Mouse (Mus musculus): ENCODE results near the gene Abr. TPM values are rescaled to one million over a fixed set of nuclear protein-coding genes. Genes with fewer than 3 reads are reported as not detected.

Gene Abr
- total and polyA plus RNA-seq, 3 experiments: 3.8 to 8.8 TPM; not detected in 1

GRCm38 (mm10) chr11:76497066-76497768 is 124.9 kb downstream of the Abr start:
- H3K4me1 ChIP-seq (ENCODE audit: control insufficient read depth in 1 of 2, insufficient read depth in 2 of 2, low read length in 2 of 2): peaks cover 0 to 24% of the 10 kb centered on the region in 2 experiments; a peak in 2 of 4 replicates
- no peak overlapping the region for H3K9ac ChIP-seq (ENCODE audit: control insufficient read depth, low read depth, low read length, poor library complexity, severe bottlenecking)
- H3K27me3 ChIP-seq (ENCODE audit: control insufficient read depth in 1 of 2, insufficient read depth in 2 of 2, low read length in 2 of 2): no peaks in the 10 kb centered on the region
- peaks cover 0 to 2% of the 10 kb centered on the region in 2 experiments; a peak in 1 of 4 replicates for H3K36me3 ChIP-seq (ENCODE audit: control insufficient read depth in 1 of 2, insufficient read depth in 2 of 2, low read length in 2 of 2)
- no peak for DNase-seq (ENCODE audit: low read depth, low spot score)
- no peaks in the 10 kb centered on the region; the same call in 1 of the 2 replicates for H3K79me2 ChIP-seq (ENCODE audit: control insufficient read depth, insufficient read depth, low read length, poor library complexity)
- H3K9me3 ChIP-seq (replicated peaks; ENCODE audit: insufficient read depth, low read length): no peaks in the 10 kb centered on the region
- TF ChIP-seq MAFK (IDR thresholded peaks at IDR 0.05; ENCODE audit: borderline replicate concordance, low read depth, low read length) (no peak), ZNF384 (IDR thresholded peaks at IDR 0.05; ENCODE audit: low read depth, low read length) (no peak), MAX (IDR thresholded peaks at IDR 0.05; ENCODE audit: low read length) (no peak), POLR2AphosphoS2 (IDR thresholded peaks at IDR 0.05; ENCODE audit: low read length) (no peak), RCOR1 (IDR thresholded peaks at IDR 0.05; ENCODE audit: low read depth, low read length) (no peak), ZC3H11A (IDR thresholded peaks at IDR 0.05; ENCODE audit: low read depth, low read length) (no peak), SMC3 (IDR thresholded peaks at IDR 0.05; ENCODE audit: low read depth, low read length) (no peak), BHLHE40 (IDR thresholded peaks at IDR 0.05; ENCODE audit: borderline replicate concordance, low read depth, low read length) (no peak), MYC (IDR thresholded peaks at IDR 0.05; ENCODE audit: low read depth, low read length) (no peak), TCF12 (IDR thresholded peaks at IDR 0.05; ENCODE audit: low read depth, low read length) (no peak), MYB (IDR thresholded peaks at IDR 0.05; ENCODE audit: low read depth, low read length) (no peak), MEF2A (IDR thresholded peaks at IDR 0.05; ENCODE audit: extremely low read depth, insufficient replicate concordance, low read depth, low read length, poor library complexity, severe bottlenecking) (no peak), TAL1 (IDR thresholded peaks at IDR 0.05; ENCODE audit: low read length) (no peak), KAT2A (conservative IDR thresholded peaks at IDR 0.05; ENCODE audit: low read depth, low read length) (no peak), RAD21 (IDR thresholded peaks at IDR 0.05; ENCODE audit: low read depth, low read length) (no peak), SIN3A (IDR thresholded peaks at IDR 0.05; ENCODE audit: low read length) (no peak), JUND (IDR thresholded peaks at IDR 0.05; ENCODE audit: low read depth, low read length) (no peak), CHD2 (IDR thresholded peaks at IDR 0.05; ENCODE audit: low read length) (no peak)
- H3K27ac ChIP-seq (ENCODE audit: control insufficient read depth, low read depth, low read length): no peak overlapping the region
- H3K4me3 ChIP-seq (ENCODE audit: control insufficient read depth in 1 of 2, insufficient read depth in 1 of 2, low read depth in 2 of 2, low read length in 2 of 2): no peak overlapping the region

- no peak overlapping the region for H3K27ac ChIP-seq (ENCODE audit: control insufficient read depth, low read depth, low read length)
Observed at GRCm38 (mm10) chr11:76496086-76496771, 125.9 kb downstream of the Abr start.

More at GRCm38 (mm10) chr11:76496086-76496771, 125.9 kb downstream of the Abr start:
- Histone ChIP-seq H3K9me3 (replicated peaks; ENCODE audit: insufficient read depth, low read length) (no peaks in the 10 kb centered on the region), H3K4me1 (ENCODE audit: control insufficient read depth in 1 of 2, insufficient read depth in 2 of 2, low read length in 2 of 2) (peaks cover 0 to 24% of the 10 kb centered on the region in 2 experiments; a peak in 2 of 4 replicates), H3K27me3 (ENCODE audit: control insufficient read depth in 1 of 2, insufficient read depth in 2 of 2, low read length in 2 of 2) (no peaks in the 10 kb centered on the region), H3K4me3 (ENCODE audit: control insufficient read depth in 1 of 2, insufficient read depth in 1 of 2, low read depth in 2 of 2, low read length in 2 of 2) (no peak overlapping the region), H3K79me2 (ENCODE audit: control insufficient read depth, insufficient read depth, low read length, poor library complexity) (no peaks in the 10 kb centered on the region; the same call in 1 of the 2 replicates), H3K36me3 (ENCODE audit: control insufficient read depth in 1 of 2, insufficient read depth in 2 of 2, low read length in 2 of 2) (peaks cover 0 to 2% of the 10 kb centered on the region in 2 experiments; a peak in 1 of 4 replicates), H3K9ac (ENCODE audit: control insufficient read depth, low read depth, low read length, poor library complexity, severe bottlenecking) (no peak overlapping the region)
- peak; percentile 62 for DNase-seq (ENCODE audit: low read depth, low spot score)
- TF ChIP-seq ZC3H11A (IDR thresholded peaks at IDR 0.05; ENCODE audit: low read depth, low read length): peak; percentile 48; the same call in 1 of the 2 replicates
- TF ChIP-seq NRF1 (IDR thresholded peaks at IDR 0.05; ENCODE audit: insufficient read depth, low read depth, low read length, poor library complexity, severe bottlenecking): no peak
- peak; percentile 23 to 69 (median 66) for TF ChIP-seq CTCF (IDR thresholded peaks at IDR 0.05 in 2 of 3, conservative IDR thresholded peaks at IDR 0.05 in 1 of 3; ENCODE audit: control insufficient read depth in 1 of 3, insufficient read depth in 1 of 3, low read depth in 2 of 3, low read length in 3 of 3, poor library complexity in 1 of 3, severe bottlenecking in 1 of 3)
- TF ChIP-seq ZNF384 (IDR thresholded peaks at IDR 0.05; ENCODE audit: low read depth, low read length): no peak
- peak; percentile 60 for TF ChIP-seq SMC3 (IDR thresholded peaks at IDR 0.05; ENCODE audit: low read depth, low read length)
- peak; percentile 56 for TF ChIP-seq RAD21 (IDR thresholded peaks at IDR 0.05; ENCODE audit: low read depth, low read length)
- TF ChIP-seq MXI1 (IDR thresholded peaks at IDR 0.05; ENCODE audit: low read depth, low read length): 0 out of 2 replicates have a peak, but pooled peaks have one; percentile 21

Measured in MEL (cell line).